Mouse (Mus musculus) MEL (cell line): Measurements from ENCODE around the gene Rhog. TPM values are rescaled to one million over a fixed set of nuclear protein-coding genes. Genes with fewer than 3 reads are reported as not detected.
A peak's percentile ranks its signal among the peaks of the same experiment; 100 is the strongest.

Experiments
- DNase-seq: peaks from one replicate; pipeline ENCODE4 v3.0.0; 2011; ENCODE audit warnings: low read depth, low spot score
- H3K27ac ChIP-seq: 2 replicates; pipeline ENCODE4 v1.5.1; 2012; ENCODE audit warnings: low read depth, mild to moderate bottlenecking, control low read depth, low read length, moderate library complexity; ENCODE audit not compliant: control insufficient read depth
- H3K27me3 ChIP-seq, 2 experiments: fragments of 150-350 bp in 1 of 2; sonication (generic) in 1 of 2; 2 replicates each; pipeline ENCODE4 v1.6.1; 2012; ENCODE audit warnings: low read length in 2 of 2, mild to moderate bottlenecking in 2 of 2, improper control_type of control experiment in 1 of 2, moderate library complexity in 1 of 2; ENCODE audit not compliant: insufficient read depth in 2 of 2, control insufficient read depth in 1 of 2
- H3K36me3 ChIP-seq, 2 experiments: 2 replicates each; pipeline ENCODE4 v1.6.1; 2012 to 2014; ENCODE audit warnings: low read length in 2 of 2, improper control_type of control experiment in 1 of 2, inconsistent platforms in 1 of 2, mild to moderate bottlenecking in 1 of 2; ENCODE audit not compliant: insufficient read depth in 2 of 2, control insufficient read depth in 1 of 2
- H3K4me1 ChIP-seq, 2 experiments: fragments of 150-350 bp in 1 of 2; sonication (generic) in 1 of 2; 2 replicates each; pipeline ENCODE4 v1.6.1; 2012; ENCODE audit warnings: low read length in 2 of 2, improper control_type of control experiment in 1 of 2, mild to moderate bottlenecking in 1 of 2; ENCODE audit not compliant: insufficient read depth in 2 of 2, control insufficient read depth in 1 of 2
- H3K4me3 ChIP-seq, 2 experiments: fragments of 150-350 bp in 1 of 2; sonication (generic) in 1 of 2; 2 replicates each; pipeline ENCODE4 v1.5.1; 2012; ENCODE audit warnings: low read depth in 2 of 2, low read length in 2 of 2, mild to moderate bottlenecking in 2 of 2, moderate library complexity in 2 of 2, control low read depth in 1 of 2, improper control_type of control experiment in 1 of 2; ENCODE audit not compliant: control insufficient read depth in 1 of 2, insufficient read depth in 1 of 2
- H3K79me2 ChIP-seq: 2 replicates; pipeline ENCODE4 v1.6.1; 2012; ENCODE audit warnings: mild to moderate bottlenecking, low read length, moderate library complexity; ENCODE audit not compliant: control insufficient read depth, poor library complexity, insufficient read depth
- H3K9ac ChIP-seq: 2 replicates; pipeline ENCODE4 v1.6.1; 2012; ENCODE audit warnings: low read depth, mild to moderate bottlenecking, control low read depth, low read length, moderate library complexity; ENCODE audit not compliant: control insufficient read depth, poor library complexity, severe bottlenecking
- H3K9me3 ChIP-seq: fragments of 150-350 bp; sonication (generic); replicated peaks from 2 replicates; pipeline ENCODE4 v1.6.1; 2012; ENCODE audit warnings: mild to moderate bottlenecking, low read length, improper control_type of control experiment, moderate library complexity; ENCODE audit not compliant: insufficient read depth
- BHLHE40 ChIP-seq: IDR thresholded peaks from 2 replicates; pipeline ENCODE4 v1.6.1; 2012; ENCODE audit warnings: low read depth, mild to moderate bottlenecking, inconsistent platforms, low read length, improper control_type of control experiment, borderline replicate concordance
- ELF1 ChIP-seq: IDR thresholded peaks from 2 replicates; pipeline ENCODE4 v1.6.1; 2014; ENCODE audit warnings: low read depth, mild to moderate bottlenecking, inconsistent platforms, low read length, improper control_type of control experiment, moderate library complexity
- EP300 ChIP-seq, 2 experiments: IDR thresholded peaks; 2 replicates each; pipeline ENCODE4 v1.6.1; 2011; ENCODE audit warnings: improper control_type of control experiment in 2 of 2, low read length in 2 of 2, low read depth in 1 of 2, mild to moderate bottlenecking in 1 of 2
- GATA1 ChIP-seq: IDR thresholded peaks from 2 replicates; pipeline ENCODE4 v1.6.1; 2011; ENCODE audit warnings: low read depth, low read length, improper control_type of control experiment
- MAFK ChIP-seq: IDR thresholded peaks from 2 replicates; pipeline ENCODE4 v1.6.1; 2011; ENCODE audit warnings: low read depth, mild to moderate bottlenecking, low read length, improper control_type of control experiment, borderline replicate concordance
- MAX ChIP-seq: IDR thresholded peaks from 2 replicates; pipeline ENCODE4 v1.6.1; 2011; ENCODE audit warnings: low read length, improper control_type of control experiment
- MEF2A ChIP-seq: IDR thresholded peaks from 2 replicates; pipeline ENCODE4 v1.6.1; 2014; ENCODE audit warnings: low read depth, mild to moderate bottlenecking, inconsistent platforms, low read length, improper control_type of control experiment; ENCODE audit not compliant: poor library complexity, insufficient replicate concordance, severe bottlenecking; ENCODE audit errors: extremely low read depth
- MXI1 ChIP-seq: IDR thresholded peaks from 2 replicates; pipeline ENCODE4 v1.6.1; 2011; ENCODE audit warnings: mild to moderate bottlenecking, low read depth, low read length, improper control_type of control experiment
- MYB ChIP-seq: IDR thresholded peaks from 2 replicates; pipeline ENCODE4 v1.6.1; 2011; ENCODE audit warnings: mild to moderate bottlenecking, low read depth, low read length, improper control_type of control experiment
- POLR2AphosphoS2 ChIP-seq: IDR thresholded peaks from 2 replicates; pipeline ENCODE4 v1.6.1; 2011; ENCODE audit warnings: low read length, improper control_type of control experiment
- RCOR1 ChIP-seq: IDR thresholded peaks from 2 replicates; pipeline ENCODE4 v1.6.1; 2012; ENCODE audit warnings: low read depth, mild to moderate bottlenecking, inconsistent platforms, low read length, improper control_type of control experiment
- SIN3A ChIP-seq: IDR thresholded peaks from 2 replicates; pipeline ENCODE4 v1.6.1; 2012; ENCODE audit warnings: low read length, improper control_type of control experiment, inconsistent platforms
- SMC3 ChIP-seq: IDR thresholded peaks from 2 replicates; pipeline ENCODE4 v1.6.1; 2011; ENCODE audit warnings: low read depth, low read length, improper control_type of control experiment
- USF1 ChIP-seq: IDR thresholded peaks from 2 replicates; pipeline ENCODE4 v1.6.1; 2014; ENCODE audit warnings: low read depth, mild to moderate bottlenecking, inconsistent platforms, low read length, improper control_type of control experiment, moderate library complexity
- ZMIZ1 ChIP-seq: IDR thresholded peaks from 2 replicates; pipeline ENCODE4 v1.6.1; 2012; ENCODE audit warnings: low read depth, mild to moderate bottlenecking, inconsistent platforms, low read length, improper control_type of control experiment, moderate library complexity
- polyA plus RNA-seq, 2 experiments: library from polyadenylated mRNA; stranded (reverse) in 1 of 2; unstranded in 1 of 2; fragments of >175 nt in 1 of 2; fragments of >200 nt in 1 of 2; gene quantifications; 2 replicates each; pipeline versions ENCODE4 v1.2.1 to v1.2.4; 2012; ENCODE audit warnings: low replicate concordance in 2 of 2, low read depth in 1 of 2; ENCODE audit not compliant: insufficient read length in 2 of 2, insufficient read depth in 1 of 2, missing spikeins in 1 of 2
- total RNA-seq: library from RNA; depleted of rRNA; stranded (reverse); fragments of 300-350 nt; gene quantifications from 2 replicates; pipeline ENCODE4 v1.2.3, GENCODE M21; 2012

Gene Rhog
- total and polyA plus RNA-seq, 3 experiments = 24.1 to 425 (median 347) TPM

DNA sequence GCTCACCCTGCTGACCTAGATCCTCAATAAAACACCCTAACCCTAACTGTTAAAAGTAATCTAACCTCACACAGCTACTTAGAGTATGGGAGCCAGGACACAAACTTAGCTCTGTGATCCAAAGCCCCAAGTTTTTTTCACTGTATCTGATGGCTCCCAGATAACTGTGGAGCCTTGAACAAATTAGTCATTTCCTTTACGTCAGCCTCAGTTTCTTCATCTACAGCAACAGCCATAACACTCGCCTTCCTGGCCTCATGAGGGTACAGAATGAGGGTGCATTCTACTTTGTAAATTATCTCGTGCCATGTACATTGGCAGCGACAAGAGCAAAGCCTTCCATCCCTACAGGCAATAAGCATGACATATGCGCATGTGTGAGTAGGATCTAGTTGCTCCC, 13.5 kb downstream of the Rhog start (continued):
- TF ChIP-seq EP300 (IDR thresholded peaks at IDR 0.05; ENCODE audit: low read depth in 1 of 2, low read length in 2 of 2) = peak; percentile 91 to 92
- no peak; the same call in 1 of the 2 replicates for TF ChIP-seq MAFK

DNA sequence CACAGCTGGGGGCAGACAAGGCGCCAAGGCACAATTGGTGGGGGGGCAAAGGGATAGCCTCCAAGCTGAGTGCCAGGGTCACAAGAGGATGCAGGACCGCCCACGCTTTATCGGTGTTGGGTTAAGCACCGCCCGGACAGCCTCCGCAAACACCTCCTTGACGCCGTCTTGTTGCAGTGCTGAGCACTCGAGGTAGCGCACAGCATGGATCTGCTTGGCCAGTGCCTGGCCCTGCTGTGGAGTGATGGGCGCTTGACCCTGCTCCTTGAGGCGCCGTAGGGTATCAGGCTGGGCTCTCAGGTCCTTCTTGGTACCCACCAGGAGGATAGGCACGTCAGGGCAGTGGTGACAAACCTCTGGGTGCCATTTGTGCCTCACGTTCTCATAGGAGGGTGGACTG, 16.3 kb downstream of the Rhog start:
- Histone ChIP-seq H3K79me2 (peaks cover 20% of the 10 kb centered on the region), H3K4me3 (no peak overlapping the region), H3K27ac (no peak overlapping the region), H3K9ac (no peak overlapping the region), H3K4me1 (peaks cover 23 to 35% of the 10 kb centered on the region in 2 experiments), H3K9me3 (no peaks in the 10 kb centered on the region), H3K36me3 (peaks cover 5 to 34% of the 10 kb centered on the region in 2 experiments), H3K27me3 (no peaks in the 10 kb centered on the region)
- no peak for DNase-seq
- TF ChIP-seq SIN3A = no peak

DNA sequence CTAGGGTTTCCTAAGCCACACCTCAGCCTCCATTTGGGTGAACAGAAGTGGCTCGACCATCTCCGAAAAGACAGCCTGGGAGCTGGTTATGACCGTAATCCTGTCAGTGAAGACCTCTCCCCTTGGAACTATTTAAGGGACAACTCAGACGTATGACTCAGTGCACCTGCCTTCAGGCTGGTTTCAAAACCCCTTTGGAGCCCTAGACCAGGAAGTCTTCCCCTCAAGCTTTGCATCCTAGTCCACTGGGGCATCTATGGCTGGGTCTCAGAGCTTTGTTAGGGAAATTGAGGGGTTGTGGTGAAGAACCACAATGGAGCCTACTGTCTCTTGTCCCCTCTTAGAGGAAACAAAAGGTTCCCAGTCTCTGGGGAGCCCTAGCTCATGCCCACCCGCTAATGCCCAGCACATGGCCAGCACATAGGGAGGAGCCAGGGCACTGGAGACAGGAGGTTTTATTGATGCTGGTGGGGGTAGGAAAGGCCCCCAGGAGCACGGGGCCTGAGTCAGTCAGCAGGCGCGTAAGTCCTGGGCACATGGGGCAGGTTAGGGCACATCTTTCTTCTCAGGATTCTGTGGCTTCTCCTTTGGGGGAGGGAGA, 17.1 kb downstream of the Rhog start:
- peaks cover 5 to 27% of the 10 kb centered on the region in 2 experiments for H3K36me3 ChIP-seq

DNA sequence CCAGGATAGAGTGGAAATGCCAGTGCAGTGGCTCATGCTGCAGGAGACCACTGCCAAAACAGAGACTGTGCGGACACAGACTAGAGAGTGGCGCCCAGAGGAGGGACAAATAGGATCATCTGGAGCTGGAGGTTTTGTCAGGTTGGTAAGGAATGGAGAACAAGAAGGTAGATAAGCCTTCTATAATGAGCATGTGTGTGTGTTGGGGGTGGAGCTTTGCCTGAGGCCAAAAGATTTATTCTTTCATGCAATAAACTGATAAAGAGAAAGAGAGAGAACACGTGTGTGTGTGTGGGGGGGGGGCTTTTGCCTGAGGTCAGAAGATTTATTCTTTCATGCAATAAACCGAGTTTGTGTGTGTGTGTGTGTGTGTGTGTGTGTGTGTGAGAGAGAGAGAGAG, 22.8 kb downstream of the Rhog start:
- Histone ChIP-seq H3K27ac (no peak overlapping the region), H3K36me3 (peaks cover 0 to 9% of the 10 kb centered on the region in 2 experiments; a peak in 2 of 4 replicates), H3K9me3 (no peaks in the 10 kb centered on the region), H3K27me3 (no peaks in the 10 kb centered on the region), H3K79me2 (no peaks in the 10 kb centered on the region), H3K4me3 (no peak overlapping the region), H3K4me1 (peaks cover 4 to 8% of the 10 kb centered on the region in 2 experiments), H3K9ac (no peak overlapping the region)
- TF ChIP-seq MAX (peak; percentile 46; the same call in 1 of the 2 replicates), EP300 (IDR thresholded peaks at IDR 0.05; ENCODE audit: low read depth in 1 of 2, low read length in 2 of 2) (peak; percentile 24 to 32; a peak in 2 of 4 replicates), BHLHE40 (no peak), ELF1 (no peak), USF1 (0 out of 2 replicates have a peak, but pooled peaks have one; percentile 40), MXI1 (peak; percentile 48; the same call in 1 of the 2 replicates), MEF2A (no peak), SIN3A (0 out of 2 replicates have a peak, but pooled peaks have one; percentile 30), GATA1 (peak; percentile 29; the same call in 1 of the 2 replicates), MYB (no peak), RCOR1 (peak; percentile 33; the same call in 1 of the 2 replicates), POLR2AphosphoS2 (no peak), SMC3 (no peak)
- peak; percentile 53 for DNase-seq

More for the DNA sequence above, 17.1 kb downstream of the Rhog start:
- no peak for DNase-seq
- H3K4me3 ChIP-seq = no peak overlapping the region
- no peak overlapping the region for H3K27ac ChIP-seq
- peaks cover 16 to 27% of the 10 kb centered on the region in 2 experiments for H3K4me1 ChIP-seq
- H3K79me2 ChIP-seq = peaks cover 16% of the 10 kb centered on the region
- 0 out of 2 replicates have a peak, but pooled peaks have one; percentile 52 for TF ChIP-seq ZMIZ1
- TF ChIP-seq ELF1 = no peak
- TF ChIP-seq, all 39 proteins: peak for 1
- H3K27me3 ChIP-seq = no peaks in the 10 kb centered on the region
- no peaks in the 10 kb centered on the region for H3K9me3 ChIP-seq
- H3K9ac ChIP-seq = no peak overlapping the region
